Mouse (Mus musculus) duodenum, adult 2 months (tissue): ENCODE measurements around the gene Zfp804b. TPM values are rescaled to one million over a fixed set of nuclear protein-coding genes. Genes with fewer than 3 reads are reported as not detected.

ENCODE experiments used
- polyA plus RNA-seq: library from polyadenylated mRNA; depleted of rRNA; stranded (reverse); fragments of >200 nt; gene quantifications from 2 replicates; pipeline ENCODE4 v1.2.3, GENCODE M21; 2012; ENCODE audit warnings: low replicate concordance; rRNA removed

Gene Zfp804b
- polyA plus RNA-seq: not detected in 2 replicates

GRCm38 (mm10) chr5:7344145-7345010 lies at the start of gene Zfp804b:
Gene Zfp804b, minus strand, starts transcription at chr5:7344756.

GRCm38 (mm10) chr5:7303819-7304218 lies 40.7 kb downstream of the Zfp804b start, which contains the start of gene Tex47:
Gene Tex47, plus strand, starts transcription at chr5:7304119.

Other genes starting within 250 kb of the Zfp804b start
- gene Tex47, start 40.6 kb downstream of the Zfp804b start, polyA plus RNA-seq: not detected in 2 replicates